Comparison of ENCODE assay signal across 15 mouse cellular contexts in the genomic region with DNA sequence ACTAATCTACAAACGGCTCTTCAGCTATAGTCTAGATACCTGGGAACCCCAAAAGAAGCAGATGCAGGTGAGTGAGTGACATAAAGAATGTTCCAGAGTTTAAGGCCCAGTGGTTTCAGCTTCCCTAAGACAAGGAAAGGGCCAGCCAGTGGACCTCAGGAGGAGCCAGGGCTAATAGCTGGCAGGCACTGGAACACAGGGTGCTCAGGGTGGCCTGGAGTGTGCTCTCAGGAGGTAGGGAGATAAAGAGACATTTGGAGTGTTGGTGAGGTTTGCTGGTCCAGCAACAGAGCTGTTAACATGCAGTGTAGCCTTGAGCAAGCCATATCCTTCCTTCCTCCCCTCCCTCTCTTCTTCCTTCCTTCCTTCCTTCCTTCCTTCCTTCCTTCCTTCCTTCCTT.
A peak's percentile ranks its signal among the peaks of the same experiment; 100 is the strongest.
DNase-seq lines count a peak whose midpoint lies in the region; ATAC-seq lines count a peak whose summit lies in the region.
"Had no signal": no experiment of that assay in that cellular context is flagged by ENCODE, and none has a peak within 500 bp of the region (broad histone marks: within the 10 kb centered on the region; RNA-seq: fewer than 3 reads in every experiment).

No protein-coding gene starts in this region.

- H3K4me3 ChIP-seq in hindbrain, embryonic 10.5 days: no peak overlapping the region
- no peak overlapping the region for H3K4me3 ChIP-seq in hindbrain, embryonic 16.5 days (ENCODE audit: low read length)
- no peak overlapping the region for H3K4me3 ChIP-seq in brown adipose tissue, adult 24 weeks (ENCODE audit: insufficient read depth, low read depth, low read length)
- H3K4me3 ChIP-seq in embryonic facial prominence, embryonic 10.5 days: no peak overlapping the region
- no peak overlapping the region for H3K4me3 ChIP-seq in liver, embryonic 12.5 days
- H3K4me3 ChIP-seq: hindbrain, embryonic 15.5 days had no signal

- H3K36me3 ChIP-seq in hindbrain, embryonic 10.5 days: peaks cover 37% of the 10 kb centered on the region
- peaks cover 2% of the 10 kb centered on the region; the same call in 1 of the 2 replicates for H3K36me3 ChIP-seq in hindbrain, embryonic 16.5 days (ENCODE audit: control insufficient read depth, insufficient read depth, low read length)
- peaks cover 62% of the 10 kb centered on the region for H3K36me3 ChIP-seq in embryonic facial prominence, embryonic 10.5 days (replicated peaks)
- peaks cover 31% of the 10 kb centered on the region for H3K36me3 ChIP-seq in liver, embryonic 12.5 days

- peaks cover 56% of the 10 kb centered on the region for H3K4me1 ChIP-seq in hindbrain, embryonic 10.5 days (replicated peaks)
- peaks cover 19% of the 10 kb centered on the region for H3K4me1 ChIP-seq in hindbrain, embryonic 16.5 days (ENCODE audit: control insufficient read depth, insufficient read depth, low read depth, low read length)
- H3K4me1 ChIP-seq in brown adipose tissue, adult 24 weeks (ENCODE audit: control insufficient read depth, insufficient read depth, insufficient read length, low read length): peaks cover 28% of the 10 kb centered on the region
- H3K4me1 ChIP-seq in embryonic facial prominence, embryonic 10.5 days: peaks cover 62% of the 10 kb centered on the region
- H3K4me1 ChIP-seq in liver, embryonic 12.5 days: peaks cover 73% of the 10 kb centered on the region

- no peaks in the 10 kb centered on the region for H3K27me3 ChIP-seq in hindbrain, embryonic 10.5 days (ENCODE audit: insufficient read depth, poor library complexity, severe bottlenecking)
- no peaks in the 10 kb centered on the region for H3K27me3 ChIP-seq in hindbrain, embryonic 16.5 days (replicated peaks; ENCODE audit: control insufficient read depth, insufficient read depth, low read length)
- peaks cover 15% of the 10 kb centered on the region; the same call in 1 of the 2 replicates for H3K27me3 ChIP-seq in embryonic facial prominence, embryonic 10.5 days (replicated peaks; ENCODE audit: low read depth, poor library complexity, severe bottlenecking)
- no peaks in the 10 kb centered on the region for H3K27me3 ChIP-seq in liver, embryonic 12.5 days (replicated peaks)
- H3K27me3 ChIP-seq: hindbrain, embryonic 15.5 days had no signal

- H3K27ac ChIP-seq in hindbrain, embryonic 10.5 days: peak overlapping the region; percentile 53; the same call in 1 of the 2 replicates
- no peak overlapping the region for H3K27ac ChIP-seq in hindbrain, embryonic 16.5 days (ENCODE audit: low read depth, low read length)
- H3K27ac ChIP-seq in brown adipose tissue, adult 24 weeks (replicated peaks; ENCODE audit: low read depth, low read length): peak overlapping the region; percentile 43
- peak overlapping the region; percentile 88 for H3K27ac ChIP-seq in embryonic facial prominence, embryonic 10.5 days (replicated peaks)
- peak overlapping the region; percentile 94 for H3K27ac ChIP-seq in liver, embryonic 12.5 days
- H3K27ac ChIP-seq: hindbrain, embryonic 15.5 days had no signal

- no peak for ATAC-seq in hindbrain, embryonic 16.5 days
- no peak for ATAC-seq in liver, embryonic 12.5 days
- ATAC-seq: CD4-positive, CD25-positive, alpha-beta regulatory T cell, adult 4 months; forebrain, postnatal 0 days; midbrain, embryonic 16.5 days had no signal

- H3K4me2 ChIP-seq in hindbrain, embryonic 16.5 days (ENCODE audit: low read length): no peak overlapping the region
- H3K4me2 ChIP-seq in liver, embryonic 12.5 days: peak overlapping the region; percentile 42
- H3K4me2 ChIP-seq: hindbrain, embryonic 15.5 days had no signal

- DNase-seq in hindbrain, embryonic 10.5 days (ENCODE audit: low spot score): no peak
- DNase-seq in embryonic facial prominence, embryonic 10.5 days (ENCODE audit: low spot score): no peak
- no peak for DNase-seq in adipocyte (ENCODE audit: low spot score)
- no peak for DNase-seq in spleen, adult 18-20 months
- DNase-seq: adrenal gland, adult 8-10 months; cerebellum, adult 2 months; forebrain, postnatal 0 days; gastrocnemius, postnatal 10 days; thymus, adult 2 months had no signal

- H3K9me3 ChIP-seq in hindbrain, embryonic 10.5 days: no peaks in the 10 kb centered on the region
- no peaks in the 10 kb centered on the region for H3K9me3 ChIP-seq in hindbrain, embryonic 16.5 days (ENCODE audit: control insufficient read depth, low read length)
- H3K9me3 ChIP-seq in embryonic facial prominence, embryonic 10.5 days: no peaks in the 10 kb centered on the region
- no peaks in the 10 kb centered on the region for H3K9me3 ChIP-seq in liver, embryonic 12.5 days (replicated peaks)
- H3K9me3 ChIP-seq: hindbrain, embryonic 15.5 days had no signal

- no peak overlapping the region for H3K9ac ChIP-seq in hindbrain, embryonic 16.5 days (ENCODE audit: low read depth, low read length)
- H3K9ac ChIP-seq in liver, embryonic 12.5 days: peak overlapping the region; percentile 14
- H3K9ac ChIP-seq: forebrain, postnatal 0 days; hindbrain, embryonic 15.5 days had no signal

- 85% methylated on average over 1 of the region's 1 CpGs for WGBS in hindbrain, embryonic 10.5 days
- 92% methylated on average over 1 of the region's 1 CpGs for WGBS in hindbrain, embryonic 16.5 days
- WGBS in embryonic facial prominence, embryonic 10.5 days: 92% methylated on average over 1 of the region's 1 CpGs
- whole genome bisulfite sequencing in liver, embryonic 12.5 days (ENCODE audit: insufficient replicate concordance): 75% methylated on average over 1 of the region's 1 CpGs
